Mouse (Mus musculus) layer of hippocampus, postnatal 25 days (tissue): ENCODE results near the gene Tmem203. TPM values are rescaled to one million over a fixed set of nuclear protein-coding genes. Genes with fewer than 3 reads are reported as not detected.

Experiments
- DNase-seq, 2 experiments: peaks; one replicate each; pipeline ENCODE4 v3.0.0; 2022; ENCODE audit warnings: mixed read lengths in 2 of 2, low spot score in 1 of 2; ENCODE audit errors: extremely low spot score in 1 of 2
- total RNA-seq, 2 experiments: library from RNA; stranded (reverse); gene quantifications; 2 replicates each; pipeline ENCODE4 v1.2.3; 2021

Gene Tmem203
- total RNA-seq, 2 experiments from 2014 or later: 38.1 to 40.5 TPM

- DNase-seq: no peak
These were observed 33.6 kb downstream of the Tmem203 start for GRCm38 (mm10) chr2:25288734-25289345.

DNA sequence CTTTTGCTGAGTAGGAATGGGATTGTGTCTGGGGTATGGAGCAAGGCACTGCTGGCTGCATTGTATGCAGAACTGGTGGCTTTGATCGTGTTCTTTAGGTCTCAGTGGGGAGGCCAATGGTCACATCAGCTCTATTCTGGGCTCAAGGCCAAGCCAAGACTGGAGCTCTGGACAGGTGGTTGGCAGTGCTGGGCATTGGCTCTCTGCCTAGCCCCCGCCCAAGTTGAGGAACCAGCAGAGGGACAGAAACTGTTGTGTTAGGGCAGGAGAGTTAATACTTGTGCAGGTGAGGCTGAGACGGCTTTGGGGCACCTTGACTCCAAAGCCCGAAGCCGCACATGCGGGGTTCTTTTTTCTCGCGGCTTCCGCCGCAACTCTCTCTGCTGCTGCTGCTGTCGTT is 34.4 kb downstream of the Tmem203 start, which contains the start of gene Lrrc26:
TSS of gene Lrrc26 (plus strand) at position 265 of the 400 bp plus-strand sequence.
- DNase-seq: no peak

GRCm38 (mm10) chr2:25290101-25290815 is 35.0 kb downstream of the Tmem203 start:
- peak; percentile 52 to 70 for DNase-seq

DNA sequence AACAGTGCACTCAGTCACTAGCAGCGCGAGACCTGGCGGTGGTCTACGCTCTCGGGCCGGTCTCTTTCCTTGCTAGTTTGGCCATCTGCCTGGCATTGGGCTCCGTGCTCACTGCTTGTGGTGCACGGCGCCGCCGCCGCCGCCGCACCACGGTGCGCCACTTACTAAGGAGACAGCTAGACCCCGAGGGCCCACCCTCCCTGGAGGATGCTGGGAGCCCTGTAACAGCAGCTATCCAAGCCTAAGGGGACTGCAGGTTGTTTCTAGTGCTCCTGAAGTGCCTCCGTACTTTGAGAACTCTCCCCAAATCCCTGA is 35.5 kb downstream of the Tmem203 start:
- peak in 1 of 2 experiments; percentile 53 for DNase-seq

- no peak for DNase-seq
These were observed 36.2 kb downstream of the Tmem203 start for GRCm38 (mm10) chr2:25291184-25292053.

GRCm38 (mm10) chr2:25292054-25292544 is 36.9 kb downstream of the Tmem203 start:
- no peak for DNase-seq

DNA sequence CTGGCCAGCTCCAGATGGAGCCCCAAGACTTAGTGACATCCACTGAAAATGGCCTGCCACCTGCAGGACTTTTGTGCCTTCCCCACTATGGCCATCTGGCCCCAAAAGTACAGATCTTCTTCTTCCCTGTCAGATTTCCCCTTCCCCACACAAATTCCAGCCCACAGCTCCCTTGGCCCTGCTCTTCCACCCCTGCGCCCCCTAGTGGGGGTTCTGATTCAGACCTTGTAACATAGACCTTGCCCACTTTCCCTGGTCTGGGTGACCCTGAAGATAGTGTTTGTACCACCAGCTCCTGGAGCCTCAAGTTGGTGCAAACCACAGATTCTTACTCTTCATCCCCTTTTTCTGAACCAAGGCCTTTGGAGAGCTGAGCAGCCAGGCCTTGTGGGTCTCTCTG is 37.6 kb downstream of the Tmem203 start:
- peak; percentile 72 to 89 for DNase-seq

DNA sequence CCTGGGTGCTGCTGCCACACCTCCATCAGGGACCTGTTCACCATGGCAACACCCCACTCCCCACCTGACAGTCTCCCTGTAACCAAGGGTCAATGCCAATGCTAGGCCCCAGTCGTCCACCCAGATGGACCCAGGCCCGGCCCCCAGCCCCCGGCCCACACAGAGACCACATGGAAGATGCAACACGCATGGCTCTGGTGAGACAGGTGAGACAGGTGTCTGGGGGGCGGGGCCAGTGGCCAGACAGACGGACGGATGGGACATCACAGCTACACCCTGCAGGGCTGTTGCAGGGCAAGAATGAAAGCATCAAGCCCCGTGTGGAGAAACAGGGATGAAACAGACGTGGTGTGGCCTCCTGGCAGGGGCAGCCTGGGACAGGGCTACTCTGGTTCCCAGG is 38.5 kb downstream of the Tmem203 start:
- no peak for DNase-seq

- no peak for DNase-seq
These were observed 41.9 kb downstream of the Tmem203 start for GRCm38 (mm10) chr2:25297093-25297492.

GRCm38 (mm10) chr2:25298046-25298445 is 42.8 kb downstream of the Tmem203 start:
- DNase-seq: no peak

DNA sequence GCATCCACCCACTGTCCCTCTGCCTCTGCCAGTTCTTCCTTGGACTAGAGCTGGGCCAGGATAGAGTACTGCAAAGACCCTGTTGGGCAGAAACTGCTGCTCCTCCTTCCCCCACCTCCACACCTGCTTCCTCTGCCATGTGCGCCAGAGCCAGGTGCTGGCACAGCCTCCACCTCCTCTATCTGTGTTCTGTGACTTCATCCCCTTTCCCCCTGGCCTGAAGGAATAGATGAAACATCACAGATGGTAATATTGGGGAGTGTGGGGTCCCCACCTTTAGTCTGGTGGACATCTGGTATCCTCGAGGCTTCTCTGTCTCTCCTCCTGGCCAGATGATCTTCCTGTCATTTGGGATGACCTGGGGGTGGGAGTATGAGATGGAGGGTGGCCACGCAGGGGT is 48.2 kb downstream of the Tmem203 start:
- no peak for DNase-seq

- no peak for DNase-seq
These were observed 48.9 kb downstream of the Tmem203 start for GRCm38 (mm10) chr2:25303931-25304656.

GRCm38 (mm10) chr2:25304657-25305541 is 49.7 kb downstream of the Tmem203 start:
- DNase-seq: no peak

Other genes starting within 250 kb of the Tmem203 start
- gene Nsmf, start 201.1 kb upstream of the Tmem203 start, total RNA-seq: 100 to 1,000 TPM; 985 to 995 TPM
- gene Entpd8, start 175.1 kb upstream of the Tmem203 start, total RNA-seq: not detected
- gene Noxa1, start 160.3 kb upstream of the Tmem203 start, total RNA-seq: not detected
- gene Nrarp, start 74.7 kb upstream of the Tmem203 start, total RNA-seq: 10 to 100 TPM; 27.5 to 35.7 TPM
- 1 to 10 TPM; 1.5 TPM for gene Tor4a, start 58.6 kb upstream of the Tmem203 start, total RNA-seq
- gene Nelfb, start 44.0 kb upstream of the Tmem203 start, total RNA-seq: 10 to 100 TPM; 55.8 to 58.9 TPM
- under 1 TPM in 1 of 2 experiments, not detected in 1; 0.32 TPM for gene Stpg3, start 40.8 kb upstream of the Tmem203 start, total RNA-seq
- under 1 TPM in 1 of 2 experiments, not detected in 1; 0.59 TPM for gene Fam166a, start 36.7 kb upstream of the Tmem203 start, total RNA-seq
- 100 to 1,000 TPM; 330 to 361 TPM for gene Tubb4b, start 30.7 kb upstream of the Tmem203 start, total RNA-seq
- not detected for gene Slc34a3, start 21.1 kb upstream of the Tmem203 start, total RNA-seq
- not detected for gene Rnf224, start 18.7 kb upstream of the Tmem203 start, total RNA-seq
- 100 to 1,000 TPM; 230 to 231 TPM for gene Rnf208, start 13.2 kb upstream of the Tmem203 start, total RNA-seq
- under 1 TPM in 1 of 2 experiments, not detected in 1; 0.79 TPM for gene Cysrt1, start 13.0 kb upstream of the Tmem203 start, total RNA-seq
- gene AL732309.1, start 8.6 kb upstream of the Tmem203 start, total RNA-seq: 1 to 10 TPM; 3.3 to 5.2 TPM
- 10 to 100 TPM; 27.0 to 29.4 TPM for gene Tprn, start 7.2 kb downstream of the Tmem203 start, total RNA-seq
- 10 to 100 TPM; 69.2 to 71.6 TPM for gene Ssna1, start 17.0 kb downstream of the Tmem203 start, total RNA-seq
- 10 to 100 TPM; 85.1 to 86.5 TPM for gene Anapc2, start 17.0 kb downstream of the Tmem203 start, total RNA-seq
- not detected for gene Tmem210, start 32.7 kb downstream of the Tmem203 start, total RNA-seq
- not detected for gene Lrrc26, start 34.5 kb downstream of the Tmem203 start, total RNA-seq
- gene Grin1, start 63.7 kb downstream of the Tmem203 start, total RNA-seq: 100 to 1,000 TPM; 405 to 487 TPM
- 10 to 100 TPM; 53.7 to 56.1 TPM for gene Man1b1, start 76.9 kb downstream of the Tmem203 start, total RNA-seq
- gene Dpp7, start 100.9 kb downstream of the Tmem203 start, total RNA-seq: 10 to 100 TPM; 30.7 to 31.7 TPM
- 10 to 100 TPM; 14.2 to 14.3 TPM for gene Uap1l1, start 110.2 kb downstream of the Tmem203 start, total RNA-seq
- gene Sapcd2, start 116.9 kb downstream of the Tmem203 start, total RNA-seq: 1 to 10 TPM; 5.8 to 6.0 TPM
- 10 to 100 TPM; 15.3 to 18.0 TPM for gene Entpd2, start 140.4 kb downstream of the Tmem203 start, total RNA-seq
- gene Npdc1, start 143.9 kb downstream of the Tmem203 start, total RNA-seq: 100 to 1,000 TPM; 427 to 450 TPM
- under 1 TPM; 0.12 to 0.49 TPM for gene Fut7, start 167.8 kb downstream of the Tmem203 start, total RNA-seq
- 100 to 1,000 TPM; 160 to 172 TPM for gene Abca2, start 173.3 kb downstream of the Tmem203 start, total RNA-seq
- under 1 TPM; 0.47 to 0.73 TPM for gene Clic3, start 201.4 kb downstream of the Tmem203 start, total RNA-seq
- 10 to 100 TPM; 56.6 to 58.9 TPM for gene Paxx, start 205.7 kb downstream of the Tmem203 start, total RNA-seq
- 100 to 1,000 TPM; 329 to 404 TPM for gene Ptgds, start 214.6 kb downstream of the Tmem203 start, total RNA-seq
- gene Lcn12, start 238.5 kb downstream of the Tmem203 start, total RNA-seq: not detected
- gene Fbxw5, start 245.3 kb downstream of the Tmem203 start, total RNA-seq: 100 to 1,000 TPM; 114 to 131 TPM
- 1 to 10 TPM in 1 of 2 experiments, under 1 TPM in 1; 0.87 to 1.1 TPM for gene C8g, start 246.3 kb downstream of the Tmem203 start, total RNA-seq